Mouse (Mus musculus): Measurements from ENCODE around the gene Ace3.

DNA sequence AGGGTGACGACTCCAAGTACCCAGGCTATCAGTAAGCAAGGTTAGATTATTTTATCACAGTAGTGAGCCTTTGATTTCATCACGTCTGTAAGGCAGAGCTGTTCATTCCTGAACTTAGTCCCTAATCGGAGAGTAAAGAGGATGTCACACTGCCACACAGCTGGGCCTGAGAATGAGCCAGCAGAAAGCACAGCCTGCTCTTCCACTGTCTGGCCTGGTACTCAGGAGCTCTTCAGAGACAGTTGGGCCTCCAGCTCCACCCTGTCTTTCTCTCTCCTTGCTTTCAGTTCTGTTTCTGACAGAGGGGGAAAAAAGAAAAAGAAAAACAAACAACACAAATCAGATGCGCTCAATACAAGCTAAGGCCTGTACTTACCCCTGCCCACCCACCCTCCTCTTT is 28.2 kb upstream of the Ace3 start:
- no peak for TF ChIP-seq POLR2A (IDR thresholded peaks at IDR 0.05; ENCODE audit: borderline replicate concordance, low read depth, low read length)
- TF ChIP-seq CTCF (IDR thresholded peaks at IDR 0.05; ENCODE audit: low read depth, low read length), result no peak
